Mouse (Mus musculus) urinary bladder, adult 2 months (tissue): ENCODE measurements around the gene Smarcd1. TPM values are rescaled to one million over a fixed set of nuclear protein-coding genes. Genes with fewer than 3 reads are reported as not detected.
"Not testable (repeated sequence)": the region's sequence is repeated elsewhere in the genome, so short reads cannot be mapped to it uniquely, and the experiment has no call there.

Source experiments
- DNase-seq: peaks from one replicate; pipeline ENCODE4 v3.0.0; 2022; ENCODE audit warnings: low spot score
- polyA plus RNA-seq: library from polyadenylated mRNA; depleted of rRNA; stranded (reverse); fragments of >200 nt; gene quantifications from 2 replicates; pipeline ENCODE4 v1.2.3, GENCODE M21; 2012

The Smarcd1 gene
- polyA plus RNA-seq, 1 experiment: 20.4 TPM

GRCm38 (mm10) chr15:99714858-99715257 is 12.9 kb downstream of the Smarcd1 start:
- DNase-seq: peak; percentile 46

- DNase-seq: no peak
Observed at GRCm38 (mm10) chr15:99715361-99715865, 13.5 kb downstream of the Smarcd1 start.

- DNase-seq: no peak
Observed at GRCm38 (mm10) chr15:99715982-99716746, 14.2 kb downstream of the Smarcd1 start.

- no peak for DNase-seq
Observed at GRCm38 (mm10) chr15:99716814-99717213, 14.9 kb downstream of the Smarcd1 start.

GRCm38 (mm10) chr15:99717386-99718334 is 15.7 kb downstream of the Smarcd1 start, which contains the start of gene Gpd1:
Gene Gpd1 (plus strand): TSS chr15:99717515.
- DNase-seq: no peak

- DNase-seq: no peak
Observed at GRCm38 (mm10) chr15:99718461-99719021, 16.6 kb downstream of the Smarcd1 start.

- DNase-seq: no peak
Observed at GRCm38 (mm10) chr15:99719865-99720264, 17.9 kb downstream of the Smarcd1 start.

GRCm38 (mm10) chr15:99721921-99722743 is 20.2 kb downstream of the Smarcd1 start:
- no peak for DNase-seq

GRCm38 (mm10) chr15:99723120-99723514 is 21.2 kb downstream of the Smarcd1 start:
- no peak for DNase-seq

- DNase-seq: no peak
Observed at GRCm38 (mm10) chr15:99723515-99724291, 21.8 kb downstream of the Smarcd1 start.

- DNase-seq: no peak
Observed at GRCm38 (mm10) chr15:99724292-99725021, 22.5 kb downstream of the Smarcd1 start.

- DNase-seq: peak; percentile 89
Observed at GRCm38 (mm10) chr15:99725341-99726155, 23.6 kb downstream of the Smarcd1 start, which contains the start of gene Cox14. Gene Cox14 (plus strand): TSS chr15:99725618.

GRCm38 (mm10) chr15:99726549-99726948 is 24.6 kb downstream of the Smarcd1 start:
- DNase-seq: no peak

GRCm38 (mm10) chr15:99727039-99727438 is 25.1 kb downstream of the Smarcd1 start:
- not testable (repeated sequence) for DNase-seq

- DNase-seq: no peak
Observed at GRCm38 (mm10) chr15:99727525-99727924, 25.6 kb downstream of the Smarcd1 start.

GRCm38 (mm10) chr15:99728211-99728610 is 26.3 kb downstream of the Smarcd1 start:
- DNase-seq: no peak

GRCm38 (mm10) chr15:99729056-99729783 is 27.3 kb downstream of the Smarcd1 start:
- DNase-seq: no peak

- no peak for DNase-seq
Observed at GRCm38 (mm10) chr15:99731167-99731566, 29.2 kb downstream of the Smarcd1 start.
